Mouse (Mus musculus): ENCODE measurements around the gene Spag16.

DNA sequence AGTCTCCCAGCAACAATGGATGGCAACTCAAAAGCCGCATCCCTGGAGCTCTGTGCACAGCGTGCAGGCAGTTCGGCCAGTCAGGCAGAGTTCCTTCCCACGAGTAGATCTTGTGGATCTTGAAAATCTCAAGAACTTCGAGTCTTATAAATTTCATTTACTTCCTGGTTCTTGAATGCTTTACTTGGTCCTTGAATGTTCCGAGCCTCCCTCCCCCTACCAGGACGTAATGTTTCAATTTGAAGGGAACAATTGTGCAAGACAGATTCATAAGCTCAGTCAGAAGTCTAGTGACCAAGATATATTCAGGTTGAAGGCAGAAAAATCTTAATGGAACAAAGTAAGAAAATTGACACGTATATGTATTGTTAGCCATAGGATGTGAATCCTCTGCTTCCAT is 277.9 kb downstream of the Spag16 start:
- TF ChIP-seq CHD2 (IDR thresholded peaks at IDR 0.05; ENCODE audit: low read depth, low read length) (no peak), ZC3H11A (IDR thresholded peaks at IDR 0.05; ENCODE audit: borderline replicate concordance, low read depth, low read length) (no peak), ZNF384 (IDR thresholded peaks at IDR 0.05; ENCODE audit: low read depth, low read length) (no peak), MAFK (IDR thresholded peaks at IDR 0.05; ENCODE audit: insufficient read depth, low read depth, low read length) (no peak), HCFC1 (IDR thresholded peaks at IDR 0.05; ENCODE audit: borderline replicate concordance, insufficient read depth, low read length) (no peak)

All from ES-E14 (cell line).